Mouse (Mus musculus): ENCODE measurements around the gene Rabepk. TPM values are rescaled to one million over a fixed set of nuclear protein-coding genes. Genes with fewer than 3 reads are reported as not detected.

Gene Rabepk
- total and polyA plus RNA-seq, 3 experiments, result 47.1 to 85.3 TPM; not detected in 1

DNA sequence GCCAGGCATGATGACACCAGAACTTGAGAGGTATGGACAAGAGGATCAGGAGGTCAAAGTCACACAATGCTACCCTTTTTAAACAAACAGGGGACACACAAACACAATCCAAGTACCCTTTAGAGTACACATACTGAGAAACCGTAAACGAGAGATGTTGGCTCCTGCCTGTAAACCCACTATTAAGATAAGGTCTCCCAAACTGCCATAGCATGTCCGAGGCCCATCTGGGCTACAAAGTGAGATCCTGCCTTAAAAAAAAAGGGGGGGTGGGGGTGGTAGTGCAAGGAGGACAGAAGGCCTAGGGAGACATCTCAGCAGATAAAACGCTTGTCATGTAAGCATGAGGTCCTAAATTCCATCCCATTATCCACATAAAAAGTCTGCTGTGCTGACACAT lies 51.2 kb downstream of the Rabepk start:
- TF ChIP-seq TBP (IDR thresholded peaks at IDR 0.05; ENCODE audit: low read depth, low read length), result no peak
- TF ChIP-seq TCF12 (IDR thresholded peaks at IDR 0.05; ENCODE audit: low read depth, low read length), result no peak
- no peak for TF ChIP-seq ZMIZ1 (IDR thresholded peaks at IDR 0.05; ENCODE audit: low read depth, low read length)
- TF ChIP-seq TAL1 (IDR thresholded peaks at IDR 0.05; ENCODE audit: low read length), result no peak
- no peak for TF ChIP-seq MYB (IDR thresholded peaks at IDR 0.05; ENCODE audit: low read depth, low read length)
- no peak for TF ChIP-seq HCFC1 (IDR thresholded peaks at IDR 0.05; ENCODE audit: low read depth, low read length)
- no peak for TF ChIP-seq GABPA (IDR thresholded peaks at IDR 0.05; ENCODE audit: low read depth, low read length)
- peaks cover 22 to 62% of the 10 kb centered on the region in 2 experiments for H3K36me3 ChIP-seq (ENCODE audit: control insufficient read depth in 1 of 2, insufficient read depth in 2 of 2, low read length in 2 of 2)
- no peaks in the 10 kb centered on the region for H3K27me3 ChIP-seq (ENCODE audit: control insufficient read depth in 1 of 2, insufficient read depth in 2 of 2, low read length in 2 of 2)
- no peaks in the 10 kb centered on the region for H3K9me3 ChIP-seq (replicated peaks; ENCODE audit: insufficient read depth, low read length)
- no peak overlapping the region for H3K9ac ChIP-seq (ENCODE audit: control insufficient read depth, low read depth, low read length, poor library complexity, severe bottlenecking)
- peaks cover 63% of the 10 kb centered on the region for H3K79me2 ChIP-seq (ENCODE audit: control insufficient read depth, insufficient read depth, low read length, poor library complexity)
- no peak overlapping the region for H3K4me3 ChIP-seq (ENCODE audit: control insufficient read depth in 1 of 2, insufficient read depth in 1 of 2, low read depth in 2 of 2, low read length in 2 of 2)
- peaks cover 23 to 38% of the 10 kb centered on the region in 2 experiments for H3K4me1 ChIP-seq (ENCODE audit: control insufficient read depth in 1 of 2, insufficient read depth in 2 of 2, low read length in 2 of 2)
- H3K27ac ChIP-seq (ENCODE audit: control insufficient read depth, low read depth, low read length), result no peak overlapping the region
- no peak for DNase-seq (ENCODE audit: low read depth, low spot score)

DNA sequence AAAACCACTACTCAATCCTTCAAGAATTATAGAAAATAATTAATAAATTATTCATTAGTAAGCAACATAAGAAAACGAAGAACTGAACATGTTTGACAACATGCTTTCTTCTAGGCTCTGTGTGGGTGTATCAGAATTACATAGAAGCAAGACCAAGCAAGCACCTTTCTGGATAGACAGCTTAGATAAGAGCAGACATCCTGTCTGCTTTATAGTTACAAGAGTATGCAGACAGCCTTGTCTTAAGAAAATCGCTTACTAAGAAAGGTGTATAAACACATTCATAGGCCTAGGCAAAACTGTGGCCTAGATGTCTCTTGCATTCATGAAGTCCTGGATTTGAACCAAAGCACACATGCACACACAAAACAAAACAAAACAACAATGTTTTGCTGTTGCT lies 54.0 kb downstream of the Rabepk start:
- no peak for TF ChIP-seq TBP (IDR thresholded peaks at IDR 0.05; ENCODE audit: low read depth, low read length)
- TF ChIP-seq GATA1 (IDR thresholded peaks at IDR 0.05; ENCODE audit: low read depth, low read length), result peak; percentile 54
- TF ChIP-seq MAX (IDR thresholded peaks at IDR 0.05; ENCODE audit: low read length), result no peak
- peak; percentile 37 for DNase-seq (ENCODE audit: low read depth, low spot score)
- H3K36me3 ChIP-seq (ENCODE audit: control insufficient read depth in 1 of 2, insufficient read depth in 2 of 2, low read length in 2 of 2), result peaks cover 26 to 68% of the 10 kb centered on the region in 2 experiments
- peaks cover 36 to 38% of the 10 kb centered on the region in 2 experiments for H3K4me1 ChIP-seq (ENCODE audit: control insufficient read depth in 1 of 2, insufficient read depth in 2 of 2, low read length in 2 of 2)
- H3K27me3 ChIP-seq (ENCODE audit: control insufficient read depth in 1 of 2, insufficient read depth in 2 of 2, low read length in 2 of 2), result no peaks in the 10 kb centered on the region
- H3K4me3 ChIP-seq (ENCODE audit: control insufficient read depth in 1 of 2, insufficient read depth in 1 of 2, low read depth in 2 of 2, low read length in 2 of 2), result no peak overlapping the region
- H3K9me3 ChIP-seq (replicated peaks; ENCODE audit: insufficient read depth, low read length), result no peaks in the 10 kb centered on the region
- peaks cover 46% of the 10 kb centered on the region for H3K79me2 ChIP-seq (ENCODE audit: control insufficient read depth, insufficient read depth, low read length, poor library complexity)
- H3K27ac ChIP-seq (ENCODE audit: control insufficient read depth, low read depth, low read length), result peak overlapping the region; percentile 2
- H3K9ac ChIP-seq (ENCODE audit: control insufficient read depth, low read depth, low read length, poor library complexity, severe bottlenecking), result no peak overlapping the region

DNA sequence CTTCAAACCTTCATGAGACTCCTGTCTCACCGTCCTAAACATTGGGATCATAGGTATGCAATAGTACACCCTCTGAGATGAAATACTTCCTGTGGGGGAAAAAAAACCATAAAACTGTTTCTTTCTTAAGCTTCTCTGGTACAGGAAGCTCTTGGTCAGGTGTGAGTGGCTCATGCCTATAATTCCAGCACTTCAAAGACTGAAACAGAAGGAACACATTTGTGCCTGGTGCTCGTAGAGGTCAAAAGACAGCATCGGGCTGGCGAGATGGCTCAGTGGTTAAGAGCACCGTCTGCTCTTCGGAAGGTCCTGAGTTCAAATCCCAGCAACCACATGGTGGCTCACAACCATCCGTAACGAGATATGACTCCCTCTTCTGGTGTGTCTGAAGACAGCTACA lies 55.2 kb downstream of the Rabepk start:
- H3K9me3 ChIP-seq (replicated peaks; ENCODE audit: insufficient read depth, low read length), result no peaks in the 10 kb centered on the region
- peaks cover 25 to 73% of the 10 kb centered on the region in 2 experiments for H3K36me3 ChIP-seq (ENCODE audit: control insufficient read depth in 1 of 2, insufficient read depth in 2 of 2, low read length in 2 of 2)
- no peak overlapping the region for H3K4me3 ChIP-seq (ENCODE audit: control insufficient read depth in 1 of 2, insufficient read depth in 1 of 2, low read depth in 2 of 2, low read length in 2 of 2)
- peaks cover 37 to 41% of the 10 kb centered on the region in 2 experiments for H3K4me1 ChIP-seq (ENCODE audit: control insufficient read depth in 1 of 2, insufficient read depth in 2 of 2, low read length in 2 of 2)
- H3K27ac ChIP-seq (ENCODE audit: control insufficient read depth, low read depth, low read length), result no peak overlapping the region
- H3K27me3 ChIP-seq (ENCODE audit: control insufficient read depth in 1 of 2, insufficient read depth in 2 of 2, low read length in 2 of 2), result no peaks in the 10 kb centered on the region
- TF ChIP-seq TAL1 (IDR thresholded peaks at IDR 0.05; ENCODE audit: low read length), result no peak
- TF ChIP-seq USF2 (IDR thresholded peaks at IDR 0.05; ENCODE audit: borderline replicate concordance in 1 of 2, insufficient read depth in 1 of 2, low read depth in 1 of 2, low read length in 2 of 2), result no peak
- no peak for TF ChIP-seq RCOR1 (IDR thresholded peaks at IDR 0.05; ENCODE audit: low read depth, low read length)
- TF ChIP-seq NRF1 (IDR thresholded peaks at IDR 0.05; ENCODE audit: insufficient read depth, low read depth, low read length, poor library complexity, severe bottlenecking), result no peak
- no peak for TF ChIP-seq CHD2 (IDR thresholded peaks at IDR 0.05; ENCODE audit: low read length)
- no peak for TF ChIP-seq ELF1 (IDR thresholded peaks at IDR 0.05; ENCODE audit: low read depth, low read length)
- no peak for DNase-seq (ENCODE audit: low read depth, low spot score)
- peaks cover 45% of the 10 kb centered on the region for H3K79me2 ChIP-seq (ENCODE audit: control insufficient read depth, insufficient read depth, low read length, poor library complexity)
- no peak overlapping the region for H3K9ac ChIP-seq (ENCODE audit: control insufficient read depth, low read depth, low read length, poor library complexity, severe bottlenecking)
